Mouse (Mus musculus) hindbrain, embryonic 16.5 days (tissue): ENCODE data around the gene Gm49486. TPM values are rescaled to one million over a fixed set of nuclear protein-coding genes. Genes with fewer than 3 reads are reported as not detected.

ENCODE experiments used
- ATAC-seq: fragments of 200-750 bp; cut with Nextera tagmentation; 2 replicates; pipeline ENCODE4 v1.8.0; 2017; ENCODE audit warnings: moderate TSS enrichment, moderate library complexity
- H3K27ac ChIP-seq: fragments of 300-500 bp; sonication (generic); 2 replicates; pipeline ENCODE4 v1.5.1; 2014; ENCODE audit warnings: low read depth, mild to moderate bottlenecking, control low read depth, low read length, moderate library complexity
- H3K27me3 ChIP-seq: fragments of 300-500 bp; sonication (generic); replicated peaks from 2 replicates; pipeline ENCODE4 v1.6.1; 2014; ENCODE audit warnings: low read length; ENCODE audit not compliant: control insufficient read depth, insufficient read depth
- H3K36me3 ChIP-seq: fragments of 300-500 bp; sonication (generic); 2 replicates; pipeline ENCODE4 v1.6.1; 2014; ENCODE audit warnings: mild to moderate bottlenecking, low read length, moderate library complexity, mixed read lengths; ENCODE audit not compliant: control insufficient read depth, insufficient read depth
- H3K4me1 ChIP-seq: fragments of 300-500 bp; sonication (generic); 2 replicates; pipeline ENCODE4 v1.6.1; 2014; ENCODE audit warnings: low read depth, low read length; ENCODE audit not compliant: control insufficient read depth, insufficient read depth
- H3K4me2 ChIP-seq: fragments of 300-500 bp; sonication (generic); 2 replicates; pipeline ENCODE4 v1.6.1; 2014; ENCODE audit warnings: mild to moderate bottlenecking, low read length, control low read depth, moderate library complexity
- H3K4me3 ChIP-seq: fragments of 300-500 bp; sonication (generic); 2 replicates; pipeline ENCODE4 v1.5.1; 2014; ENCODE audit warnings: mild to moderate bottlenecking, low read length, control low read depth, moderate library complexity
- H3K9ac ChIP-seq: fragments of 300-500 bp; sonication (generic); 2 replicates; pipeline ENCODE4 v1.6.1; 2014; ENCODE audit warnings: low read depth, mild to moderate bottlenecking, control low read depth, low read length, moderate library complexity
- H3K9me3 ChIP-seq: fragments of 300-500 bp; sonication (generic); 2 replicates; pipeline ENCODE4 v1.6.1; 2014; ENCODE audit warnings: mild to moderate bottlenecking, low read length, moderate library complexity; ENCODE audit not compliant: control insufficient read depth
- WGBS: fragments of 180-500 bp; shearing (Covaris S2); extraction: QIAGEN DNeasy Blood & Tissue Kit; methylation state at CpG from one replicate; pipeline ENCODE4 v1.1.7; 2014; 5-methylcytosine and 5-hydroxymethylcytosine counted together
- polyA plus RNA-seq: library from polyadenylated mRNA; unstranded; fragments of >200 nt; fragmentation: Nextera tagmentation; extraction: Ambion mirVana; gene quantifications from 2 replicates; pipeline ENCODE4 v1.2.1, GENCODE M21; 2015

The Gm49486 gene
- polyA plus RNA-seq, 1 experiment from 2014 or later: 1.1 TPM

DNA sequence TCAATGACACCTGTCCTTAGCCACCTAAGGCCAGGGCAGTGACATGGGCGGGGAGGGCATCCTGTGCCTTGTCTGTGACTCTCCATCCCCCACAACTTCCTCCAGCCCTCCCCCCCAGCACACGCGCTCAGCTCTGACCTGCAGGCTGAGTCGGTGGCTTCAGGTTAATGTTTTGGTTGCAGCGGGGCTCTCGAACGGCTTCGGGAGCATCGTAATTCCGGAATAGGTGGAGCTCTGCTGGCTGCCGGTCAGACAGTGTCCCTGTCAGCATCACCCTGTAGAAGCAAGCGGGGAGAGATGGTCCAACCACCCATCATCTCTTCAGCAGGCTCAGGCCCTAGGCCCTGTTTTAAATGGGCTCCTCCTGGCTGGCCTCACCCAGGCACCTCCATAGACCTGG, 60.2 kb downstream of the Gm49486 start:
- Histone ChIP-seq H3K4me2 (no peak overlapping the region), H3K4me1 (no peaks in the 10 kb centered on the region), H3K27ac (no peak overlapping the region), H3K4me3 (no peak overlapping the region), H3K9ac (no peak overlapping the region), H3K27me3 (no peaks in the 10 kb centered on the region), H3K36me3 (no peaks in the 10 kb centered on the region), H3K9me3 (no peaks in the 10 kb centered on the region)
- WGBS: 92% methylated on average over 12 of the region's 12 CpGs
- no peak for ATAC-seq

DNA sequence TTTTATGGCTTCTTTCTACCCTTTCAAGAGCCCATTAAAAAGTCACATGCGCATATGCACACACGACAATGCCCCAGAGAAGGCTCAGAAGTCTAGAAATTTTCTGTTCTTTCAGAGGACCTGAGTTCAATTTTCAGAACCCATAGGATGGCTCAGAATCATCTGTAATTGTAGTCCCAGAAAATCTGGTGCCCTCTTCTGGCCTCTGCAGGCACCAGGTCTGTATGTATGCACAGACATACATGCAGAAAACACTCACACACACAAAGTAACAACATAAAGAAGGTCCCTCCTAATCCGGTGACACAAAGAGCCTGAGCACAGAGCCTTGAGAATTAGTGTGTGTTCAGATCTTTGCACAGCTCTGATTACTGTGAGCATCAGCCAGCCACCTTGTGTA, 61.1 kb downstream of the Gm49486 start:
- H3K4me3 ChIP-seq: no peak overlapping the region
- H3K4me2 ChIP-seq: no peak overlapping the region
- H3K36me3 ChIP-seq: no peaks in the 10 kb centered on the region
- WGBS: 76% methylated on average over 3 of the region's 3 CpGs
- H3K9me3 ChIP-seq: no peaks in the 10 kb centered on the region
- ATAC-seq: no peak
- no peak overlapping the region for H3K9ac ChIP-seq
- no peaks in the 10 kb centered on the region for H3K27me3 ChIP-seq
- H3K4me1 ChIP-seq: no peaks in the 10 kb centered on the region
- no peak overlapping the region for H3K27ac ChIP-seq

DNA sequence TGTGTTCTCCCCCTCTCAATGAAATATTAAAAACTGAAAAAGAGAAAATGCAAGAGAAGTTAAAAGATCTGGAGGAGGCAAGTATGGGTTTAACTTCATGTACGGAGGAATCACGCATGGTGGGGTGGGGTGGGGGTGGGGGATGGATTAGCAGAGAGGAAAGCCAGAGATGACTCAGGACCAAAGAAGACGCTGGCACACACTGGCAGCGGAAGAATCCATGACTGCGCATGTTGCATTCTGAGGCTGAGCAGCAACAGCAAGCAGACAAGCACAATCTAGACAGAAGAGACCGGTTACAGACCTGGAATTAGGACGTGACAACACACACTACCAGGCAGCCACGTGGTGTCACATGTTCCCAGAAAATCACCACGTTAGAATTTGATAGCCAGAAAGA, 63.6 kb downstream of the Gm49486 start:
- Histone ChIP-seq H3K9me3 (no peaks in the 10 kb centered on the region), H3K36me3 (no peaks in the 10 kb centered on the region), H3K4me2 (no peak overlapping the region), H3K27me3 (no peaks in the 10 kb centered on the region), H3K4me3 (no peak overlapping the region), H3K27ac (no peak overlapping the region), H3K4me1 (no peaks in the 10 kb centered on the region), H3K9ac (no peak overlapping the region)
- no peak for ATAC-seq
- WGBS: 92% methylated on average over 9 of the region's 9 CpGs

DNA sequence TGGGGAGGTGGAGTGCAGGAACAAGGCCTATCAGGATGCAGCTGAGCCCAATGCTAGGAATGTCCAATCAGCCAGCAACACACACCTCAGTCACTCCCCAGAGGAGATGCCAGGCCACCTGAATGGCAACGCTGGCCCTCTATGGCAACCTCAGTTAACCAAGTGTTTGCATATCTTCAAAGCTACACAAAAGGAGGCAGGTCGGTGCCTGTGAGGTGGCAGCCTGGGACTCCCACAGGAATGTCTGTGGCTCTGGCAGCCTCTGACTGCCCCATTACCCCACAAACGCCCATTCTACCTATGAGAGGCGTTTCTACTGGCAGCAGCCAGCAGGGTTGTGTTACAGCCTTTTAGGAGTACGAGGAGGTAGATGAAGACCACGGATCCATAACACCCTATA, 69.4 kb downstream of the Gm49486 start:
- H3K4me3 ChIP-seq: no peak overlapping the region
- H3K4me1 ChIP-seq: no peaks in the 10 kb centered on the region
- H3K36me3 ChIP-seq: no peaks in the 10 kb centered on the region
- no peak overlapping the region for H3K27ac ChIP-seq
- no peak for ATAC-seq
- no peaks in the 10 kb centered on the region for H3K9me3 ChIP-seq
- no peak overlapping the region for H3K4me2 ChIP-seq
- 83% methylated on average over 6 of the region's 6 CpGs for WGBS
- H3K9ac ChIP-seq: no peak overlapping the region
- H3K27me3 ChIP-seq: no peaks in the 10 kb centered on the region

DNA sequence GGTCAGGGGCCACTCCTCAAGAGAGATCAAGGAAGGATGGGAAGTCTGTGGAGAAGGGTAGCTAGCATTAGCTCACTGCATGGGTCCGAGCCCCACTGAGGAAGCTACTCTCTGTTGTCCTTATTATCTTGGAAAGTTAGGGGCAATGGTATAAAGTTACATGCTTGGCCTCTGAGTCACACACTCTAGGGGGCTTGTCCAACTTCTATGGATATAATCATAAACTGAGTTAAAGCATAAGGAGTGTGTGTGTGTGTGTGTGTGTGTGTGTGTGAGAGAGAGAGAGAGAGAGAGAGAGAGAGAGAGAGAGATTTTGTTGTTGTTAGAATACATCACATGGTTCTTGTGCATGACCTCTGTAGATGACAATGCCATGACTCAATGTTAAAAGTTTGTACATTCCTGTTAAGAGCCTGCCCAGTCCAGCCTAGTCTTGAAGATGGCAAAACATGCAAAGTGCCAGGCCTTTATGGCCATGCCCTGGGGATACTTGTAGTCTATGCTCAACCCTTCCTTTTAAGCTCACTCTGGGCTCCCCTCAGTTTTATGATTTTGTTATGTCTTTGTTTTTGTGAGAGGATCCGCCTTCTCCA, 70.5 kb downstream of the Gm49486 start:
- Histone ChIP-seq H3K4me2 (no peak overlapping the region), H3K9me3 (no peaks in the 10 kb centered on the region), H3K9ac (no peak overlapping the region), H3K27ac (no peak overlapping the region), H3K36me3 (no peaks in the 10 kb centered on the region), H3K4me1 (no peaks in the 10 kb centered on the region), H3K27me3 (no peaks in the 10 kb centered on the region), H3K4me3 (no peak overlapping the region)
- WGBS: 89% methylated on average over 2 of the region's 2 CpGs
- ATAC-seq: no peak

DNA sequence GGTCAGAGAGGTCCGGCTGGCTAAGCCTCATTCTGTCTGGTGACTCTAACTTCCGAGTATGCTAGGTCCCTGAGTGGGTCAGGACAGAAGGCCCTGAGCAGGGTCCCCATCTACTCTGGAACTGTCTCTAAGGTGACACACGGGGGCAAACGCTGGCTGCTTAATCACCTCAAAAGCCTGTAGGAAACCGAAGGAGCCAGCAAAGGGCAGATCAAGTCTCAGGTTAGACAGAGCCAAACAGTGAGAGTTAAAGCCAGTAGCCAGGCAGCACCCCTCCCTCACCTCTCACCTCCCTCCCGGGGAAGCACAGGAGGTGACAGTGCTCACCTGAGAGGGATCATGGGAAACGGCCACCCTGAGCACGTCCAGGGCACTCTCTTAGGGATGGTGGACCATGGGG, 74.5 kb downstream of the Gm49486 start:
- Histone ChIP-seq H3K4me2 (no peak overlapping the region), H3K27me3 (no peaks in the 10 kb centered on the region), H3K36me3 (no peaks in the 10 kb centered on the region; the same call in 1 of the 2 replicates), H3K4me3 (no peak overlapping the region), H3K9ac (no peak overlapping the region), H3K4me1 (no peaks in the 10 kb centered on the region), H3K27ac (no peak overlapping the region), H3K9me3 (no peaks in the 10 kb centered on the region)
- no peak for ATAC-seq
- WGBS: 91% methylated on average over 8 of the region's 8 CpGs

DNA sequence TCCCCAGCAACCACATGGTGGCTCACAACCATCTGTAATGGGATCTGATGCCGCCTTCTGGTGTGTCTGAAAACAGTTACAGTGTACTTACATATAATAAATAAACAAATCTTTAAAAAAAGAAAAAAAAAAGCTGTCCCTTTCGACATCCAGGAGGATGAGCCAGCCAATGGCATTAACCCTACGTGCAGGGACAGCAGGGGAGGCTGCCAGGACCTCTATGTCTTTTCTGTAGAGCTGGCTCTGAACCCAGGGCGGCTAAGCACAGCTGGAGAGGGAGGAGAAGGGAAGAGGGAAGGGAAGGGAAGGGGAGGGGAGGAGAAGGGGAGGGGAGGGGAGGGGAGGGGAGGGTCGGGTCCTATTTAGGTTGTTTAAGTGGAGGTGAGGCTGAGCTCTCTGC, 75.6 kb downstream of the Gm49486 start:
- Histone ChIP-seq H3K9me3 (no peaks in the 10 kb centered on the region), H3K27me3 (no peaks in the 10 kb centered on the region), H3K36me3 (no peaks in the 10 kb centered on the region; the same call in 1 of the 2 replicates), H3K27ac (no peak overlapping the region), H3K9ac (no peak overlapping the region), H3K4me1 (no peaks in the 10 kb centered on the region), H3K4me2 (no peak overlapping the region), H3K4me3 (no peak overlapping the region)
- ATAC-seq: no peak
- WGBS: 62% methylated on average over 5 of the region's 5 CpGs

DNA sequence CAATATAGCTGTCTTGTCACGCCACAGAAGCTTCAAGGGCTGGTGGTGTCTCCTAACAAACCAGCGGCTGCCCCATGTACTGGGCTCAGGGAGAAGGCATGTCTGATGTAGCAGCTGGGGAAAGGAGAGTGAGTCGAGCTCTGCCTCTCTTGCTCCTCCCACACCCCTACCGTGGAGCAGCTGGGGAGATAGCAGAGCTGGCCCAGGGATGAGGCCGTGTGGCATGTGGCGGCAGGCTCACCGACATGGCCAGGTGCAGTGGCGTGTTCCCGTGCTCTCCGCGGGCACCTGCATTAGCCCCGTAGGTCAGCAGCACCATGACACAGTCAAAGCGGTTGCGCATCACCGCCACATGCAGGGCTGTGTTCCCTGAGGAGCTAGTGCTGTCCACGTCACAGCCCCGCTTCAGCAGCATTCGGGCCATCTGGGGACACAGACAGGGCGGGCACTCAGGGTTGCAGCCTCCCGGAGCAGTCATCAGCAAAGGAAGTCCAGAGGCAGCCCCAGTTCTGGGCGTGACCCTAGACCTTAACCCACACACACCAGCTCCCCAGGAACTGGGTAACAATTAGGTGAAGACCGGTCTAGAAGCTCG, 76.9 kb downstream of the Gm49486 start:
- 70% methylated on average over 23 of the region's 23 CpGs for WGBS
- no peaks in the 10 kb centered on the region for H3K9me3 ChIP-seq
- no peak overlapping the region for H3K4me3 ChIP-seq
- no peak for ATAC-seq
- H3K4me1 ChIP-seq: no peaks in the 10 kb centered on the region
- H3K27ac ChIP-seq: no peak overlapping the region
- H3K36me3 ChIP-seq: peaks cover 3% of the 10 kb centered on the region
- no peak overlapping the region for H3K9ac ChIP-seq
- H3K27me3 ChIP-seq: no peaks in the 10 kb centered on the region
- H3K4me2 ChIP-seq: no peak overlapping the region
